Mouse (Mus musculus) stomach, embryonic 16.5 days (tissue): Measurements from ENCODE around the gene Pex16. TPM values are rescaled to one million over a fixed set of nuclear protein-coding genes. Genes with fewer than 3 reads are reported as not detected.

Experiments used
- ATAC-seq: fragments of 200-750 bp; cut with Nextera tagmentation; 2 replicates; pipeline ENCODE4 v1.8.0; 2017; ENCODE audit warnings: moderate number of reproducible peaks, moderate TSS enrichment; ENCODE audit not compliant: insufficient read depth, low FRiP score
- H3K27ac ChIP-seq: fragments of 300-500 bp; sonication (generic); 2 replicates; pipeline ENCODE4 v1.5.1; 2014; ENCODE audit warnings: low read length
- H3K27me3 ChIP-seq: fragments of 300-500 bp; sonication (generic); 2 replicates; pipeline ENCODE4 v1.6.1; 2014; ENCODE audit warnings: low read length, control low read depth, mixed read lengths; ENCODE audit not compliant: control insufficient read depth, insufficient read depth
- H3K36me3 ChIP-seq: fragments of 300-500 bp; sonication (generic); 2 replicates; pipeline ENCODE4 v1.6.1; 2014; ENCODE audit warnings: low read length; ENCODE audit not compliant: control insufficient read depth, insufficient read depth
- H3K4me1 ChIP-seq: fragments of 300-500 bp; sonication (generic); 2 replicates; pipeline ENCODE4 v1.6.1; 2014; ENCODE audit warnings: low read length, control low read depth, mixed read lengths; ENCODE audit not compliant: control insufficient read depth, insufficient read depth
- H3K4me2 ChIP-seq: fragments of 300-500 bp; sonication (generic); 2 replicates; pipeline ENCODE4 v1.6.1; 2014; ENCODE audit warnings: low read depth, low read length, mixed read lengths
- H3K4me3 ChIP-seq: fragments of 300-500 bp; sonication (generic); replicated peaks from 2 replicates; pipeline ENCODE4 v1.5.1; 2014; ENCODE audit warnings: mild to moderate bottlenecking, low read length
- H3K9ac ChIP-seq: fragments of 300-500 bp; sonication (generic); 2 replicates; pipeline ENCODE4 v1.6.1; 2014; ENCODE audit warnings: low read length
- H3K9me3 ChIP-seq: fragments of 300-500 bp; sonication (generic); replicated peaks from 2 replicates; pipeline ENCODE4 v1.6.1; 2016; ENCODE audit warnings: low read length, control low read depth; ENCODE audit not compliant: control insufficient read depth
- WGBS: fragments of 180-500 bp; shearing (Covaris S2); extraction: QIAGEN DNeasy Blood & Tissue Kit; methylation state at CpG from one replicate; pipeline ENCODE4 v1.1.7; 2014; 5-methylcytosine and 5-hydroxymethylcytosine counted together
- polyA plus RNA-seq: library from polyadenylated mRNA; unstranded; fragments of >200 nt; fragmentation: Nextera tagmentation; extraction: Ambion mirVana; gene quantifications from 2 replicates; pipeline ENCODE4 v1.2.1, GENCODE M21; 2015

Pex16 gene
- polyA plus RNA-seq, 1 experiment from 2014 or later, result 27.8 TPM

GRCm38 (mm10) chr2:92362571-92363228, 11.8 kb upstream of the Pex16 start:
- no peak for ATAC-seq
- Histone ChIP-seq H3K9ac (no peak overlapping the region), H3K27ac (no peak overlapping the region), H3K4me2 (no peak overlapping the region), H3K27me3 (no peaks in the 10 kb centered on the region), H3K36me3 (0 out of 2 replicates have a peak, but pooled peaks cover 5% of the 10 kb centered on the region), H3K4me1 (no peaks in the 10 kb centered on the region), H3K4me3 (no peak overlapping the region), H3K9me3 (no peaks in the 10 kb centered on the region)
- WGBS, result 87% methylated on average over 6 of the region's 6 CpGs

GRCm38 (mm10) chr2:92364086-92364485, 10.4 kb upstream of the Pex16 start:
- no peak for ATAC-seq
- Histone ChIP-seq H3K4me1 (no peaks in the 10 kb centered on the region), H3K27ac (no peak overlapping the region), H3K9ac (no peak overlapping the region), H3K27me3 (no peaks in the 10 kb centered on the region), H3K9me3 (no peaks in the 10 kb centered on the region), H3K36me3 (no peaks in the 10 kb centered on the region), H3K4me3 (no peak overlapping the region), H3K4me2 (no peak overlapping the region)
- 83% methylated on average over 4 of the region's 4 CpGs for WGBS

- no peak for ATAC-seq
- no peaks in the 10 kb centered on the region for H3K9me3 ChIP-seq
Measured at GRCm38 (mm10) chr2:92365568-92365967, 8.9 kb upstream of the Pex16 start.

GRCm38 (mm10) chr2:92367383-92368029, 7.0 kb upstream of the Pex16 start:
- Histone ChIP-seq H3K4me1 (peaks cover 19% of the 10 kb centered on the region), H3K4me3 (no peak overlapping the region), H3K36me3 (no peaks in the 10 kb centered on the region), H3K9ac (no peak overlapping the region), H3K4me2 (no peak overlapping the region), H3K27ac (no peak overlapping the region), H3K9me3 (no peaks in the 10 kb centered on the region), H3K27me3 (peaks cover 9% of the 10 kb centered on the region; the same call in 1 of the 2 replicates)
- WGBS, result 21% methylated on average over 20 of the region's 20 CpGs
- ATAC-seq, result no peak

More at GRCm38 (mm10) chr2:92365568-92365967, 8.9 kb upstream of the Pex16 start:
- Histone ChIP-seq H3K36me3 (no peaks in the 10 kb centered on the region), H3K4me3 (no peak overlapping the region), H3K27ac (no peak overlapping the region), H3K27me3 (peaks cover 9% of the 10 kb centered on the region; the same call in 1 of the 2 replicates), H3K9ac (no peak overlapping the region), H3K4me2 (no peak overlapping the region), H3K4me1 (peaks cover under 1% of the 10 kb centered on the region; the same call in 1 of the 2 replicates)
- 88% methylated on average over 10 of the region's 10 CpGs for WGBS

- peak overlapping the region; percentile 76 for H3K4me2 ChIP-seq
- H3K4me1 ChIP-seq, result peaks cover 36% of the 10 kb centered on the region
- ATAC-seq, result no peak
- WGBS, result 12% methylated on average over 19 of the region's 19 CpGs
- peak overlapping the region; percentile 53 for H3K4me3 ChIP-seq
- peaks cover 9% of the 10 kb centered on the region; the same call in 1 of the 2 replicates for H3K27me3 ChIP-seq
- no peaks in the 10 kb centered on the region for H3K9me3 ChIP-seq
- H3K36me3 ChIP-seq, result no peaks in the 10 kb centered on the region
- no peak overlapping the region; the same call in 1 of the 2 replicates for H3K27ac ChIP-seq
- peak overlapping the region; percentile 74 for H3K9ac ChIP-seq
Measured at GRCm38 (mm10) chr2:92370375-92370774, 4.1 kb upstream of the Pex16 start.

GRCm38 (mm10) chr2:92370821-92371805, 3.4 kb upstream of the Pex16 start:
- H3K4me2 ChIP-seq, result peak overlapping the region; percentile 76
- peak overlapping the region; percentile 74 for H3K9ac ChIP-seq
- peaks cover 9% of the 10 kb centered on the region; the same call in 1 of the 2 replicates for H3K27me3 ChIP-seq
- peak; percentile 55 for ATAC-seq
- H3K9me3 ChIP-seq, result no peaks in the 10 kb centered on the region
- H3K36me3 ChIP-seq, result no peaks in the 10 kb centered on the region
- peak overlapping the region; percentile 90 for H3K27ac ChIP-seq
- peak overlapping the region; percentile 53 for H3K4me3 ChIP-seq
- peaks cover 41% of the 10 kb centered on the region for H3K4me1 ChIP-seq
- 4% methylated on average over 45 of the region's 45 CpGs for WGBS

GRCm38 (mm10) chr2:92371971-92372690, 2.3 kb upstream of the Pex16 start:
- no peaks in the 10 kb centered on the region for H3K36me3 ChIP-seq
- H3K4me2 ChIP-seq, result no peak overlapping the region; the same call in 1 of the 2 replicates
- H3K4me1 ChIP-seq, result peaks cover 45% of the 10 kb centered on the region
- peak overlapping the region; percentile 74; the same call in 1 of the 2 replicates for H3K9ac ChIP-seq
- H3K27ac ChIP-seq, result peak overlapping the region; percentile 90
- 0 out of 2 replicates have a peak overlapping the region, but pooled peaks have one; percentile 53 for H3K4me3 ChIP-seq
- ATAC-seq, result no peak
- H3K27me3 ChIP-seq, result peaks cover 9% of the 10 kb centered on the region; the same call in 1 of the 2 replicates
- WGBS, result 24% methylated on average over 10 of the region's 10 CpGs
- H3K9me3 ChIP-seq, result no peaks in the 10 kb centered on the region

- no peaks in the 10 kb centered on the region for H3K36me3 ChIP-seq
- no peaks in the 10 kb centered on the region for H3K9me3 ChIP-seq
- no peak for ATAC-seq
- H3K4me1 ChIP-seq, result peaks cover 45% of the 10 kb centered on the region
- H3K4me3 ChIP-seq, result no peak overlapping the region
- no peak overlapping the region for H3K4me2 ChIP-seq
- peak overlapping the region; percentile 34 for H3K9ac ChIP-seq
- H3K27ac ChIP-seq, result peak overlapping the region; percentile 90
- WGBS, result 48% methylated on average over 9 of the region's 9 CpGs
- peaks cover 9% of the 10 kb centered on the region; the same call in 1 of the 2 replicates for H3K27me3 ChIP-seq
Measured at GRCm38 (mm10) chr2:92372767-92373436, 1.6 kb upstream of the Pex16 start.
